Mouse (Mus musculus): ENCODE results near the gene Specc1. TPM values are rescaled to one million over a fixed set of nuclear protein-coding genes. Genes with fewer than 3 reads are reported as not detected.

The Specc1 gene
- polyA plus RNA-seq, 1 experiment = 10.2 TPM

- Histone ChIP-seq H3K4me3 (ENCODE audit: low read depth, low read length) (no peak overlapping the region), H3K36me3 (ENCODE audit: control insufficient read depth, insufficient read depth, low read length) (peaks cover 14% of the 10 kb centered on the region), H3K27me3 (ENCODE audit: control insufficient read depth, insufficient read depth, low read length) (no peaks in the 10 kb centered on the region), H3K4me1 (ENCODE audit: control insufficient read depth, insufficient read depth, insufficient read length, low read length) (peaks cover 3% of the 10 kb centered on the region; the same call in 1 of the 2 replicates), H3K27ac (ENCODE audit: insufficient read depth, low read depth, low read length) (no peak overlapping the region)
- 85% methylated on average over 3 of the region's 3 CpGs for WGBS
- TF ChIP-seq POLR2A (IDR thresholded peaks at IDR 0.05; ENCODE audit: low read depth, low read length) (no peak), CTCF (IDR thresholded peaks at IDR 0.05; ENCODE audit: extremely low read depth, insufficient read length, insufficient replicate concordance, low read depth, low read length) (no peak)
Measured at GRCm38 (mm10) chr11:62130191-62130590, 173.6 kb downstream of the Specc1 start.

- Histone ChIP-seq H3K4me1 (ENCODE audit: control insufficient read depth, insufficient read depth, insufficient read length, low read length) (peaks cover 3% of the 10 kb centered on the region; the same call in 1 of the 2 replicates), H3K27ac (ENCODE audit: insufficient read depth, low read depth, low read length) (no peak overlapping the region), H3K4me3 (ENCODE audit: low read depth, low read length) (no peak overlapping the region), H3K27me3 (ENCODE audit: control insufficient read depth, insufficient read depth, low read length) (no peaks in the 10 kb centered on the region), H3K36me3 (ENCODE audit: control insufficient read depth, insufficient read depth, low read length) (peaks cover 14% of the 10 kb centered on the region)
- TF ChIP-seq CTCF (IDR thresholded peaks at IDR 0.05; ENCODE audit: extremely low read depth, insufficient read length, insufficient replicate concordance, low read depth, low read length) (no peak), POLR2A (IDR thresholded peaks at IDR 0.05; ENCODE audit: low read depth, low read length) (no peak)
- WGBS = 76% methylated on average over 2 of the region's 2 CpGs
Measured at GRCm38 (mm10) chr11:62130685-62131295, 174.2 kb downstream of the Specc1 start.

- H3K27ac ChIP-seq (ENCODE audit: insufficient read depth, low read depth, low read length) = no peak overlapping the region
- TF ChIP-seq POLR2A (IDR thresholded peaks at IDR 0.05; ENCODE audit: low read depth, low read length) (no peak), CTCF (IDR thresholded peaks at IDR 0.05; ENCODE audit: extremely low read depth, insufficient read length, insufficient replicate concordance, low read depth, low read length) (no peak)
- peaks cover 3% of the 10 kb centered on the region; the same call in 1 of the 2 replicates for H3K4me1 ChIP-seq (ENCODE audit: control insufficient read depth, insufficient read depth, insufficient read length, low read length)
- peaks cover 19% of the 10 kb centered on the region for H3K36me3 ChIP-seq (ENCODE audit: control insufficient read depth, insufficient read depth, low read length)
- 82% methylated on average over 4 of the region's 4 CpGs for WGBS
- no peak overlapping the region for H3K4me3 ChIP-seq (ENCODE audit: low read depth, low read length)
- no peaks in the 10 kb centered on the region for H3K27me3 ChIP-seq (ENCODE audit: control insufficient read depth, insufficient read depth, low read length)
Measured at GRCm38 (mm10) chr11:62131601-62132000, 175.0 kb downstream of the Specc1 start.

- H3K36me3 ChIP-seq (ENCODE audit: control insufficient read depth, insufficient read depth, low read length) = peaks cover 20% of the 10 kb centered on the region
- no peak overlapping the region for H3K4me3 ChIP-seq (ENCODE audit: low read depth, low read length)
- H3K27me3 ChIP-seq (ENCODE audit: control insufficient read depth, insufficient read depth, low read length) = no peaks in the 10 kb centered on the region
- TF ChIP-seq CTCF (IDR thresholded peaks at IDR 0.05; ENCODE audit: extremely low read depth, insufficient read length, insufficient replicate concordance, low read depth, low read length) = no peak
- no peak for TF ChIP-seq POLR2A (IDR thresholded peaks at IDR 0.05; ENCODE audit: low read depth, low read length)
- H3K4me1 ChIP-seq (ENCODE audit: control insufficient read depth, insufficient read depth, insufficient read length, low read length) = no peaks in the 10 kb centered on the region
- H3K27ac ChIP-seq (ENCODE audit: insufficient read depth, low read depth, low read length) = no peak overlapping the region
- 89% methylated on average over 2 of the region's 2 CpGs for WGBS
Measured at GRCm38 (mm10) chr11:62134191-62134590, 177.6 kb downstream of the Specc1 start.

- WGBS = 79% methylated on average over 7 of the region's 7 CpGs
- Histone ChIP-seq H3K4me3 (ENCODE audit: low read depth, low read length) (no peak overlapping the region), H3K4me1 (ENCODE audit: control insufficient read depth, insufficient read depth, insufficient read length, low read length) (peaks cover 2% of the 10 kb centered on the region; the same call in 1 of the 2 replicates), H3K27me3 (ENCODE audit: control insufficient read depth, insufficient read depth, low read length) (no peaks in the 10 kb centered on the region), H3K36me3 (ENCODE audit: control insufficient read depth, insufficient read depth, low read length) (peaks cover 6% of the 10 kb centered on the region), H3K27ac (ENCODE audit: insufficient read depth, low read depth, low read length) (no peak overlapping the region)
- no peak for TF ChIP-seq CTCF (IDR thresholded peaks at IDR 0.05; ENCODE audit: extremely low read depth, insufficient read length, insufficient replicate concordance, low read depth, low read length)
- no peak for TF ChIP-seq POLR2A (IDR thresholded peaks at IDR 0.05; ENCODE audit: low read depth, low read length)
Measured at GRCm38 (mm10) chr11:62145216-62146110, 188.9 kb downstream of the Specc1 start.

GRCm38 (mm10) chr11:62146661-62147060 is 190.1 kb downstream of the Specc1 start:
- Histone ChIP-seq H3K36me3 (ENCODE audit: control insufficient read depth, insufficient read depth, low read length) (peaks cover 6% of the 10 kb centered on the region), H3K27ac (ENCODE audit: insufficient read depth, low read depth, low read length) (no peak overlapping the region), H3K4me3 (ENCODE audit: low read depth, low read length) (no peak overlapping the region), H3K4me1 (ENCODE audit: control insufficient read depth, insufficient read depth, insufficient read length, low read length) (no peaks in the 10 kb centered on the region), H3K27me3 (ENCODE audit: control insufficient read depth, insufficient read depth, low read length) (no peaks in the 10 kb centered on the region)
- TF ChIP-seq POLR2A (IDR thresholded peaks at IDR 0.05; ENCODE audit: low read depth, low read length) (no peak), CTCF (IDR thresholded peaks at IDR 0.05; ENCODE audit: extremely low read depth, insufficient read length, insufficient replicate concordance, low read depth, low read length) (no peak)
- WGBS = 76% methylated on average over 1 of the region's 1 CpGs

GRCm38 (mm10) chr11:62148026-62148425 is 191.5 kb downstream of the Specc1 start:
- TF ChIP-seq POLR2A (IDR thresholded peaks at IDR 0.05; ENCODE audit: low read depth, low read length) (no peak), CTCF (IDR thresholded peaks at IDR 0.05; ENCODE audit: extremely low read depth, insufficient read length, insufficient replicate concordance, low read depth, low read length) (no peak)
- 92% methylated on average over 3 of the region's 3 CpGs for WGBS

More at GRCm38 (mm10) chr11:62148026-62148425, 191.5 kb downstream of the Specc1 start:
- no peaks in the 10 kb centered on the region for H3K4me1 ChIP-seq (ENCODE audit: control insufficient read depth, insufficient read depth, insufficient read length, low read length)
- H3K4me3 ChIP-seq (ENCODE audit: low read depth, low read length) = no peak overlapping the region
- H3K27me3 ChIP-seq (ENCODE audit: control insufficient read depth, insufficient read depth, low read length) = no peaks in the 10 kb centered on the region
- peaks cover 8% of the 10 kb centered on the region for H3K36me3 ChIP-seq (ENCODE audit: control insufficient read depth, insufficient read depth, low read length)
- H3K27ac ChIP-seq (ENCODE audit: insufficient read depth, low read depth, low read length) = no peak overlapping the region
